Mouse (Mus musculus) erythroblast, embryonic 14.5 days (primary cell): Measurements from ENCODE around the gene Rac1. TPM values are rescaled to one million over a fixed set of nuclear protein-coding genes. Genes with fewer than 3 reads are reported as not detected.

ENCODE experiments used
- H3K27me3 ChIP-seq: 2 replicates; pipeline ENCODE4 v1.6.1; 2012; ENCODE audit warnings: inconsistent platforms; ENCODE audit not compliant: control insufficient read depth
- H3K36me3 ChIP-seq: 2 replicates; pipeline ENCODE4 v1.6.1; 2012; ENCODE audit warnings: mild to moderate bottlenecking, inconsistent platforms; ENCODE audit not compliant: control insufficient read depth
- H3K4me1 ChIP-seq: 2 replicates; pipeline ENCODE4 v1.6.1; 2012; ENCODE audit warnings: inconsistent platforms; ENCODE audit not compliant: control insufficient read depth
- H3K4me3 ChIP-seq: replicated peaks from 2 replicates; pipeline ENCODE3; 2012; ENCODE audit warnings: moderate library complexity, mild to moderate bottlenecking, inconsistent platforms
- H3K9me3 ChIP-seq: 2 replicates; pipeline ENCODE4 v1.6.1; 2012; ENCODE audit warnings: low read length, inconsistent platforms, mixed read lengths; ENCODE audit not compliant: control insufficient read depth
- GATA1 ChIP-seq: IDR thresholded peaks from 2 replicates; pipeline ENCODE4 v1.6.1; 2012; ENCODE audit warnings: low read length, inconsistent platforms, mixed read lengths
- TAL1 ChIP-seq: IDR thresholded peaks from 3 replicates; pipeline ENCODE4 v1.6.1; 2012; ENCODE audit warnings: low read length, inconsistent platforms, mixed read lengths
- polyA plus RNA-seq: library from polyadenylated mRNA; stranded (reverse); fragments of >175 nt; gene quantifications from 2 replicates; pipeline ENCODE4 v1.2.3, GENCODE M21; 2012

The Rac1 gene
- polyA plus RNA-seq, 1 experiment: 8.1 TPM

DNA sequence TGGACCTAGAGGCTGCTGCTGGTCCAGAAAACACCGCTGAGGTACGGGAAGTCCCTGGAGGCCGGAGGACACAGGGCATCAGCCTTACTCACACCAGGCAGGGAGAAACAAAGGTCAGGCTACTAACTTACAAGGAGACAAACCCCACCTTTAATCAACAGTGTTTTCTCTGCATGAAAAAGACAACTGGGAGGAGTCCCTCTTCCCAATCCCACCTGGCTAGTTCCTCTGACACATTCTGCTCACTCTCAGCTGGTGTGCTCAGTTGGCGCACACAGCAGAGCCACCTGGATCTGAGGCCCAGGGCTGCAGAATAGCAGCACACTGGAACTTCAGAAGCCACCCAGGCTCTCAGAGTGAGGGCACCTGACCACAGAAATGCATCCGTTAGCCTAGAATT, 13.0 kb downstream of the Rac1 start:
- Histone ChIP-seq H3K9me3 (no peaks in the 10 kb centered on the region), H3K36me3 (peaks cover 95% of the 10 kb centered on the region), H3K4me3 (no peak overlapping the region), H3K4me1 (peaks cover 76% of the 10 kb centered on the region), H3K27me3 (no peaks in the 10 kb centered on the region)
- no peak for TF ChIP-seq TAL1
- no peak for TF ChIP-seq GATA1

DNA sequence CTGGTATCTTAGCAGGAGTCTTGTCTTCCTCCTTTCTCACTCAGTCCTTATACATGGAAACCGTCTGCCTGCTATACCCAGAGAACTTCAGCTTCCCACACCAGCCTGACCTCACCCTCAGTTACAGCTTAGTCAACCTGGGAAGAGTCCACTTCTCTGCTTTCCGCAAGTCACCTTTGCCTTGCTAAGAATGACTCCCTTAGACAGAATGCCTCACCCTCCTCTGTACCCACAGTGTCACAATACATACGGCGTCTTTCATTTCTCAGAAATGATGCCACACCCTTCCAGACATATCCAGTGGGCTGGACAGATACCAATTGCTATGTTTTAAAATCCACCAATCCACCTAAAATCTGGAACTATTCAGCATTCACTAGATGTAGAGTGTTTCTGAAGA, 15.5 kb downstream of the Rac1 start:
- no peak overlapping the region for H3K4me3 ChIP-seq

DNA sequence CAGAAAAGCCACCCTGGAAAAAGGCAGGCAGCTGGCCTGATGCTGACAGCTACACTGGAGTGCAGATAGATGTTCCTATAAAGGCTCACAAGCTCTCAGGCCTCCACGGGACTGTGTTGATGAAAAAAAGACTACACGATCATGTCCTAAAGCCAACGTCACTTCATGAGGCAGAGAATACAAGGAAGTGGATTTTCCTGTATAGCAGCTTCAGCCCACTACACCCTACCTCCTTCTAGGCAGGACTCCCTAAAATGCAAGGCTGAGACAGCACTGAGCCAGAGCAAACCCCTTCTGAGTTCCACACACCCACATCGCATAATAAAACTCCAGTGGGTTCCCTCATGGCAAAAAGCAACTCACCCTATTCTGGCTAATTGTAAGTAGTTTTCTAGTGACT, 16.3 kb downstream of the Rac1 start:
- Histone ChIP-seq H3K36me3 (peaks cover 98% of the 10 kb centered on the region), H3K27me3 (no peaks in the 10 kb centered on the region)

More for the DNA sequence above, 15.5 kb downstream of the Rac1 start:
- TF ChIP-seq GATA1: no peak
- no peak for TF ChIP-seq TAL1
- peaks cover 78% of the 10 kb centered on the region for H3K4me1 ChIP-seq
- no peaks in the 10 kb centered on the region for H3K27me3 ChIP-seq
- no peaks in the 10 kb centered on the region for H3K9me3 ChIP-seq
- peaks cover 98% of the 10 kb centered on the region for H3K36me3 ChIP-seq

DNA sequence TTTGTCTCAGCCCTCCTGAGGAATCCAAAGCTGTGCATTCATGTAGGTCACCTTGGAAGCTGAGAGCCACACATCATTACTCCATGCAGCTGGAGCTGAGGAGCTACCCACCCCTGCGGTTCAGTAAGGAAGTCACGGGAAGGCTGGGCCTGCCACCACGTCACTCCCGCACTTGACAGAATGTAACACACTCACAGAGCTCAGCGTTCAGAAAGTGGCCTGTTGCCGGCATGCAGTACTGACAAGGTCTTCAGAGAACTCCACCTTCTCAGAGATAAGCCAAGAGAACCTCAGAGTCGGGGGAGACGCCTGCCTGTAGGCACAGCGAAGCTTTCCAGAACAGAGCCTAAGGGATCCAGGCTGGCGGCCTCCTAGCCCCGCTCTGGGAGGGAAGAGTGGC, 18.1 kb downstream of the Rac1 start:
- H3K4me3 ChIP-seq: peak overlapping the region; percentile 51
- peaks cover 68% of the 10 kb centered on the region for H3K4me1 ChIP-seq
- TF ChIP-seq TAL1: no peak
- no peak for TF ChIP-seq GATA1
- no peaks in the 10 kb centered on the region for H3K9me3 ChIP-seq
- H3K27me3 ChIP-seq: no peaks in the 10 kb centered on the region
- peaks cover 98% of the 10 kb centered on the region for H3K36me3 ChIP-seq

More for the DNA sequence above, 16.3 kb downstream of the Rac1 start:
- no peak overlapping the region for H3K4me3 ChIP-seq
- TF ChIP-seq TAL1: no peak
- TF ChIP-seq GATA1: no peak
- no peaks in the 10 kb centered on the region for H3K9me3 ChIP-seq
- peaks cover 74% of the 10 kb centered on the region for H3K4me1 ChIP-seq

DNA sequence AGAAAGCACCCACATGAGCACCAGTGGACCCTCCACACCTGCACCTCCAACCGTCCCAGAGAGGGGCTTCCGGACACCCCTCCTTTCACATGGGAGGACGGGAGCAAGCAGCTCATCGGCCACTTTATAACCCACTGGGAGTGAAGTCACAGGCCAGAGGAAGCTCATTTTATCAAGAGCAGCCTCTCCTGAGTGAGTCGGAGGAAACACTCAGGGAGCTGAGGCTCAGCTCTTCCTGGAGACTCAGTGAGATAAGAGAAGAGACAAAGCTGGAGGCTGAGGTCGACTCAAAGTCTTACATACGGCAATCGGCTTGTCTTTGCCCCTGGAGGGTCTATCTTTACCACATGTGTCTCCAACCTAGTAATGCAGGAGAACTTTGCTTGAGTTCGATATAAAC, 18.5 kb downstream of the Rac1 start:
- no peaks in the 10 kb centered on the region for H3K9me3 ChIP-seq
- no peak for TF ChIP-seq GATA1
- no peak for TF ChIP-seq TAL1
- peaks cover 98% of the 10 kb centered on the region for H3K36me3 ChIP-seq
- no peaks in the 10 kb centered on the region for H3K27me3 ChIP-seq
- peaks cover 64% of the 10 kb centered on the region for H3K4me1 ChIP-seq
- H3K4me3 ChIP-seq: peak overlapping the region; percentile 51

DNA sequence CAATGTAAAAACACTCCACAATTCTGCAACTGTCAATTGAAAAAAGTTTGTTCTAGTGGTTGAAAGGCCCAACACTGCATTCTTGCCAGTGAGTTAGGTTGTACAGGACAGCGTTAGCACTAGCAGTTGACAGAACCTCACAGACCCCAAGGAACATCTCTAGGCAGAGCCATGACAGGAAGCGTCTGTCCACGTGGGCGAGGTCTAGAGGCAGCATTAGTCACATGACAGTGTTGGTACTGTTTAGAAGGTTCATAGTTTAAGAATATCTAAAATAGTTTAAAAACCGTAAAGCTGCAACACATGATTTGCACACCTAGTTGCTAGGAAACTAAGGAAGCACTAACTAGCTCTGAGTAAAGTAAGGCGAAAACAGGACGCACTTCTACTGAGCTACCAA, 22.3 kb downstream of the Rac1 start:
- H3K4me3 ChIP-seq: no peak overlapping the region
- no peaks in the 10 kb centered on the region for H3K27me3 ChIP-seq
- no peaks in the 10 kb centered on the region for H3K9me3 ChIP-seq
- H3K36me3 ChIP-seq: peaks cover 97% of the 10 kb centered on the region
- TF ChIP-seq TAL1: no peak
- no peak for TF ChIP-seq GATA1
- peaks cover 29% of the 10 kb centered on the region for H3K4me1 ChIP-seq

DNA sequence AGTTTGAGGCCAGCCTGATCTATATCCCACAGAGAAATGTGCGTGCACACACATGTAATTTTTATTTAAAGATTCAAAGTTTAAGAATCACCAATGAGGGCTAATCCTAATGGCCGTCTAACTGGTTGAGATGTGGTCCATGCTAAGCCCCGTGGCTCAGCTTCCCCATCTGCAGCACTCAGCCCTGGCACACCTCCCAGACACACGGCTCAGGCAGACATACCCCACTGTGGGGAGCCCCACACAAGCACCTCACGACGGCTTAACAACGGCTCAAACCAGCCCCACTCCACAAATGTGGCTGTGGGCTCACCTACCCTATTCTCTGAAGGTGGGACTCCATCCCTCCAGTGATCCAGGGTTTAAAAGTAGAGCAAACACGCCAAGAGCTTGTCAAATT, 22.8 kb downstream of the Rac1 start:
- no peak overlapping the region for H3K4me3 ChIP-seq
- H3K36me3 ChIP-seq: peaks cover 97% of the 10 kb centered on the region
- H3K4me1 ChIP-seq: peaks cover 24% of the 10 kb centered on the region
- H3K9me3 ChIP-seq: no peaks in the 10 kb centered on the region
- no peaks in the 10 kb centered on the region for H3K27me3 ChIP-seq
- no peak for TF ChIP-seq GATA1
- no peak for TF ChIP-seq TAL1

DNA sequence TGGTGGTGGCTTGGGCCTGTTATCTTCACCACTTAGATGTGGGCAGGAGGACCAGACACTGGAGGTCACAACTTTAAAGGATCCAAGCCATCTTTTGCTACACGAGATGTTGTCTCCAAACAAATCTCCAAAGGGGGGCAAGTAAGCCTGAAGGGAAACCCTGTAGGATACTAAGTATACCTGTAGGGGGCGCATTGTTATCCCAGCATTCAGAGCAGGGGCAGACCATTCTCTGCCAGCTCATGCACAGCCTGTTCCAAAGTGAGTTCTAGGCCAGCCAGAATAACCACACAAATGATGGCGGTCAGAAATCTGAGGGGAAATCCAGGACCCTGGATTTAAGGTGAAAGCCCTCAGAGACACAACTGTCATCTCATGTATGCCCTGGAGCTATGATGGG, 23.4 kb downstream of the Rac1 start:
- Histone ChIP-seq H3K9me3 (no peaks in the 10 kb centered on the region), H3K36me3 (peaks cover 98% of the 10 kb centered on the region), H3K4me3 (no peak overlapping the region), H3K4me1 (peaks cover 18% of the 10 kb centered on the region), H3K27me3 (no peaks in the 10 kb centered on the region)
- no peak for TF ChIP-seq GATA1
- TF ChIP-seq TAL1: no peak

DNA sequence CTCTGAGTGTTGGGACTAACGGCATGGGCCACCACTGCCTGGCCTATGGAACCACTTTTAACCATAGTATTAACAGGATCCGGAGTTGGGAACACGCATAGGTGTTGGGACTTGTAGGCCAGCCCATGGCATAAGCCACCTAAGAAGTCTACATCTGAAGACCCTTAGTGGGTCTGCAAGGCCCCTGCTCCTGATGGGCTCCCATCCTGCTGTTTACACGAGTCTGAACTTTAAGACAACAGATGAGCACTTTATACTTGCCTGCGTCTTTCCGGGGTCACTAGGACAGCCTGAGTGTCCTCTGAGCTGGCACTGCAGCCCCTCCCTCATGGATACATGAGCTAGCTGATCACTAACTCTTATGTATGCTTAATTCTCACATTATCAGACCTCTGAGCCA, 24.1 kb downstream of the Rac1 start:
- H3K27me3 ChIP-seq: no peaks in the 10 kb centered on the region
- TF ChIP-seq GATA1 (no peak), TAL1 (no peak)
- H3K36me3 ChIP-seq: peaks cover 98% of the 10 kb centered on the region
- H3K9me3 ChIP-seq: no peaks in the 10 kb centered on the region
- H3K4me1 ChIP-seq: peaks cover 11% of the 10 kb centered on the region
- H3K4me3 ChIP-seq: no peak overlapping the region

DNA sequence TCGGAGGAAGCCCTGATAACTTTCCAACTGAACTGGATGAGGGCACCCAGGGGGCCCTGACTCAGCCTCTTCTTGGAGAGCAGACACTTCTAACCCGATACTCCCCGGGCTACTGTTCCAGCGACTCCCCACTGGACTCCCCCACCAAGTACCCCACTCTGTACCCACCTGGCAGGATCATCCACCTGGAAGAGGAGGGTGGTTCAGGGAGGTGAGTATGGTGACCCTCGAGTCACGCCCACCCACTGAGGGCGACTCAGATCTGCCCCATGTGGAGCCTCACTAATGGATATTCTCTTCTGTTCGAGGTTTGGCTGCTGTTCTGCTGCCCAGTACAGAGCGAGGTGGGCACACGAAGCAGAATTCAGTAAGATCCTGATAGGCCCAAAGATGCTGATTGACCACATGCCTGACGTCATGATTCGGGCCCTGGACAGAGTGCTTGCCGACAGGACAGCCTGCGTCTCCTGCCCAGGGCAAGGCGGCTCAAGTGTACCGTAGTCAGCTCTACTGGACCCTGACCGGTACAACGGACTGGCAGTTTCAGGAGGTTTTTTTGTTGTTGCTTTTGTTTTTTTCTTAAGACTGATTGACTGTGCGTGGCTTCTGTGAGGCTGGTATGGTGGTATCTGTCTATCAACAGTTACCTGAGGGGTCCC, 24.8 kb downstream of the Rac1 start:
- Histone ChIP-seq H3K36me3 (peaks cover 94% of the 10 kb centered on the region), H3K4me3 (no peak overlapping the region), H3K9me3 (no peaks in the 10 kb centered on the region), H3K4me1 (peaks cover 4% of the 10 kb centered on the region), H3K27me3 (no peaks in the 10 kb centered on the region)
- TF ChIP-seq GATA1: no peak
